Mouse (Mus musculus) thymus, adult 2 months (tissue): ENCODE measurements around the gene Hand1.

Experiments used
- CTCF ChIP-seq: fragments of 200-500 bp; IDR thresholded peaks from 2 replicates; pipeline ENCODE4 v1.5.1; 2012; ENCODE audit warnings: mild to moderate bottlenecking, control low read depth, low read length, moderate library complexity, borderline replicate concordance; ENCODE audit not compliant: control insufficient read depth, poor library complexity, insufficient read depth; ENCODE audit errors: extremely low read depth
- POLR2A ChIP-seq: fragments of 200-500 bp; IDR thresholded peaks from 2 replicates; pipeline ENCODE4 v1.6.1; 2012; ENCODE audit warnings: mild to moderate bottlenecking, low read length, control low read depth, moderate library complexity; ENCODE audit not compliant: control insufficient read depth, poor library complexity, insufficient read depth; ENCODE audit errors: extremely low read depth

- TF ChIP-seq CTCF (no peak; the same call in 1 of the 2 replicates), POLR2A (no peak)
Observed at GRCm38 (mm10) chr11:57827915-57828545, 4.6 kb downstream of the Hand1 start.
